Mouse (Mus musculus) heart, adult 11 months (tissue): ENCODE data around the gene Slc39a5.

Experiments
- DNase-seq: peaks from one replicate; pipeline ENCODE4 v3.0.0; 2022

Gene Slc39a5

GRCm38 (mm10) chr10:128374393-128374792 lies 26.6 kb downstream of the Slc39a5 start:
- peak; percentile 70 for DNase-seq

- peak; percentile 98 for DNase-seq
Measured at GRCm38 (mm10) chr10:128372989-128373748, 27.9 kb downstream of the Slc39a5 start.

GRCm38 (mm10) chr10:128372142-128372541 lies 28.9 kb downstream of the Slc39a5 start:
- no peak for DNase-seq

GRCm38 (mm10) chr10:128370601-128371000 lies 30.4 kb downstream of the Slc39a5 start:
- DNase-seq, result peak; percentile 87

- peak; percentile 84 for DNase-seq
Measured at GRCm38 (mm10) chr10:128370021-128370420, 31.0 kb downstream of the Slc39a5 start.

- DNase-seq, result peak; percentile 91
Measured at GRCm38 (mm10) chr10:128369599-128369998, 31.4 kb downstream of the Slc39a5 start.

GRCm38 (mm10) chr10:128369218-128369543 lies 31.8 kb downstream of the Slc39a5 start:
- no peak for DNase-seq

GRCm38 (mm10) chr10:128368402-128369217 lies 32.4 kb downstream of the Slc39a5 start, which contains the start of gene Coq10a:
Gene Coq10a (minus strand): TSS chr10:128368997.
- peak; percentile 100 for DNase-seq

- DNase-seq, result no peak
Measured at GRCm38 (mm10) chr10:128367899-128368401, 33.1 kb downstream of the Slc39a5 start.

- DNase-seq, result peak; percentile 87
Measured at GRCm38 (mm10) chr10:128362568-128362967, 38.5 kb downstream of the Slc39a5 start.

GRCm38 (mm10) chr10:128361836-128362235 lies 39.2 kb downstream of the Slc39a5 start:
- DNase-seq, result no peak

GRCm38 (mm10) chr10:128359226-128359625 lies 41.8 kb downstream of the Slc39a5 start:
- DNase-seq, result no peak

- DNase-seq, result no peak
Measured at GRCm38 (mm10) chr10:128358796-128359195, 42.2 kb downstream of the Slc39a5 start.

- DNase-seq, result no peak
Measured at GRCm38 (mm10) chr10:128347541-128347940, 53.5 kb downstream of the Slc39a5 start.
